Mouse (Mus musculus) embryonic fibroblast, embryonic 13.5 days (primary cell): ENCODE data around the gene Atp6v1d. TPM values are rescaled to one million over a fixed set of nuclear protein-coding genes. Genes with fewer than 3 reads are reported as not detected.

Experiments
- H3K27ac ChIP-seq: 2 replicates; pipeline ENCODE4 v1.5.1; 2012; ENCODE audit warnings: low read length, control low read depth, inconsistent platforms; ENCODE audit not compliant: insufficient read depth
- H3K4me1 ChIP-seq: 2 replicates; pipeline ENCODE4 v1.6.1; 2011; ENCODE audit warnings: low read length; ENCODE audit not compliant: control insufficient read depth, insufficient read depth
- H3K4me3 ChIP-seq: 2 replicates; pipeline ENCODE4 v1.5.1; 2011; ENCODE audit warnings: mild to moderate bottlenecking, control low read depth, low read length; ENCODE audit not compliant: insufficient read depth
- CTCF ChIP-seq: IDR thresholded peaks from 2 replicates; pipeline ENCODE4 v1.5.1; 2011; ENCODE audit warnings: mild to moderate bottlenecking, control low read depth, low read length, moderate library complexity, borderline replicate concordance; ENCODE audit not compliant: insufficient read depth
- POLR2A ChIP-seq: IDR thresholded peaks from 2 replicates; pipeline ENCODE4 v1.6.1; 2011; ENCODE audit warnings: low read depth, mild to moderate bottlenecking, control low read depth, low read length, moderate library complexity
- polyA plus RNA-seq: library from polyadenylated mRNA; stranded (reverse); fragments of >200 nt; gene quantifications from 2 replicates; pipeline ENCODE4 v1.2.4, GENCODE M21; 2011; ENCODE audit warnings: low read depth; ENCODE audit not compliant: missing spikeins, insufficient read length

Gene Atp6v1d
- polyA plus RNA-seq, 1 experiment, result 78.6 TPM

GRCm38 (mm10) chr12:78874581-78874980 is 13.1 kb upstream of the Atp6v1d start:
- TF ChIP-seq CTCF, result no peak
- no peak for TF ChIP-seq POLR2A
- no peak overlapping the region for H3K4me3 ChIP-seq
- no peak overlapping the region for H3K27ac ChIP-seq
- H3K4me1 ChIP-seq, result no peaks in the 10 kb centered on the region

DNA sequence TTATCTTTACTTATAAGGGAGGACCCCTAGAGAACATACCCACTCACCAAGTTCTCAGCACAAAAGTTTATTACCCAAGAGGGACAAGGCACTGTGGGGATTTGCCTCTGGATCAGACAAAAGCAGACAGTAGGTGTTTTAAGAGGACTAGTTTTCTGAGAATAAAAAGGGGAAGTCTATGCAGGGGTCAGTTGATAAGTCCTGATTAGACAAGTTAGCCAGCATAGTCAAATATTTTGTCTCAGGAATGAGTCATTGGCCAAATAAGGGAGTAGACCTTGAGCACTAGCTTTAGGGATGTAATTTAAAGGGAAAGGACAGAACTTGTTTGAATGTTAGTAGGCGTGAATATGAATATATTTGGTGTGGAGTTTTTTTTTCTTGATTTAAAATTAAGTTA is 6.7 kb upstream of the Atp6v1d start:
- no peak overlapping the region for H3K27ac ChIP-seq
- TF ChIP-seq CTCF (no peak), POLR2A (no peak)
- peaks cover 2% of the 10 kb centered on the region; the same call in 1 of the 2 replicates for H3K4me1 ChIP-seq
- H3K4me3 ChIP-seq, result no peak overlapping the region

- H3K4me3 ChIP-seq, result no peak overlapping the region
- peaks cover 2% of the 10 kb centered on the region; the same call in 1 of the 2 replicates for H3K4me1 ChIP-seq
- H3K27ac ChIP-seq, result no peak overlapping the region
- no peak for TF ChIP-seq CTCF
- TF ChIP-seq POLR2A, result no peak
Observed at GRCm38 (mm10) chr12:78865434-78865833, 4.0 kb upstream of the Atp6v1d start.

DNA sequence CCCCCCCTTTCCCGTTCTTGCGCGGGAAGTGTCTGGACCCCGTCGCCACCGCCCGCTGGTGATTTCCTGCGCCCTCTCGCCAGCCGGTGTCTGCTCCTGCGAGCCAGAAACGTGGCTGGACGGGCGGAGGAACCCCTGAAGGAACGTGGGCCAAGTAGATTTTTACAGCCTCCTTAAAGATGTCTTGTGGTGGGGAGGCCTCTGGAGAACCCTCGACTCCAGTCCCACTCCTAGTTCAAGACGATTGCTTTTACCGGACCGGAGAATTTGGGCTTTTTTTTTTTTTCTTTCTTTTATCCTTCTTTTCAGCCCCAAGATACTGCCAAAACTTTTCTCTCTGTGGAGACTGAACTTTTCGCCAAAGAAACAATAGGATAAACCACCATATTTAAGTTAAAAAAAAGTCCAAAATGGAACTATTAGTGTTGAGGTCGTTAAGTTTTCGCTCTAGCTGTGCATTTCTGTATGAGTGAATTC is 854 bp upstream of the Atp6v1d start:
- H3K4me1 ChIP-seq, result peaks cover 5% of the 10 kb centered on the region
- H3K4me3 ChIP-seq, result peak overlapping the region; percentile 97
- peak overlapping the region; percentile 90 for H3K27ac ChIP-seq
- no peak for TF ChIP-seq POLR2A
- no peak for TF ChIP-seq CTCF

DNA sequence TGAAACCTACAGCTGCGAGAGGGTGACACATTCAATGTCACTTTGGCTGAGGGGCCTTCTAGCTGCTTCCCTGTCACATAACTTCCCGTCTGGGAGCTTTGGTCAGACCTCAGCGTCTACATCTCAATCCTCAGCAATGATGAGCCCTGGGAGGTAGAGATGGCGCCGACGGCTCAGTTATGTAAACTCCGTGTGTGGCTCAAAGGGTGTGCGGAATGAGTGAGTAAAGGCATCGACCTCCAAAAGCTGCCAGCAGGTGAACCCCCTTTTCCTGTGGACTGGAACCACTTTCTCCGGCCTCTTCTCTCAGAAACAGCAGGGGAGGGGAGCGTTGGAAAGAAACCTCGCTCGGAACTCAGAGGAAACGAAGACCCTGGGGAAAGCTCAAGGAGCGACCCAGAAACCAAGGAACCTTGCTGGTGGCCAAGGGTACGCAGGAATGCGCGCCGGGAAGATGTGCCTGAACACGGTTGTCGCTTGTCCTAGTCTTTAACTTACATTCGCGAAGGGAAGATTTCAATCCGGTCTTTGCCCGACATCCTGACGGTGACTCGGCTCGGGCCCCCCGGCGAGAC is 430 bp downstream of the Atp6v1d start:
- no peak for TF ChIP-seq CTCF
- TF ChIP-seq POLR2A, result peak; percentile 82
- Histone ChIP-seq H3K27ac (peak overlapping the region; percentile 30; the same call in 1 of the 2 replicates), H3K4me3 (peak overlapping the region; percentile 73), H3K4me1 (peaks cover 5% of the 10 kb centered on the region)

- TF ChIP-seq POLR2A (no peak), CTCF (no peak)
- Histone ChIP-seq H3K27ac (no peak overlapping the region), H3K4me1 (no peaks in the 10 kb centered on the region)
Observed at GRCm38 (mm10) chr12:78848246-78848645, 13.2 kb downstream of the Atp6v1d start.

GRCm38 (mm10) chr12:78842429-78842828 is 19.0 kb downstream of the Atp6v1d start:
- Histone ChIP-seq H3K4me1 (peaks cover 2% of the 10 kb centered on the region; the same call in 1 of the 2 replicates), H3K4me3 (no peak overlapping the region), H3K27ac (peak overlapping the region; percentile 73)
- TF ChIP-seq CTCF, result no peak
- TF ChIP-seq POLR2A, result no peak

More at GRCm38 (mm10) chr12:78848246-78848645, 13.2 kb downstream of the Atp6v1d start:
- H3K4me3 ChIP-seq, result no peak overlapping the region

- no peak overlapping the region for H3K27ac ChIP-seq
- no peak for TF ChIP-seq POLR2A
Observed at GRCm38 (mm10) chr12:78839906-78840305, 21.5 kb downstream of the Atp6v1d start.

GRCm38 (mm10) chr12:78834496-78834895 is 26.9 kb downstream of the Atp6v1d start:
- no peak overlapping the region for H3K4me3 ChIP-seq
- TF ChIP-seq CTCF (no peak), POLR2A (no peak)
- H3K4me1 ChIP-seq, result no peaks in the 10 kb centered on the region
- H3K27ac ChIP-seq, result no peak overlapping the region

More at GRCm38 (mm10) chr12:78839906-78840305, 21.5 kb downstream of the Atp6v1d start:
- Histone ChIP-seq H3K4me1 (peaks cover 2% of the 10 kb centered on the region; the same call in 1 of the 2 replicates), H3K4me3 (no peak overlapping the region)

DNA sequence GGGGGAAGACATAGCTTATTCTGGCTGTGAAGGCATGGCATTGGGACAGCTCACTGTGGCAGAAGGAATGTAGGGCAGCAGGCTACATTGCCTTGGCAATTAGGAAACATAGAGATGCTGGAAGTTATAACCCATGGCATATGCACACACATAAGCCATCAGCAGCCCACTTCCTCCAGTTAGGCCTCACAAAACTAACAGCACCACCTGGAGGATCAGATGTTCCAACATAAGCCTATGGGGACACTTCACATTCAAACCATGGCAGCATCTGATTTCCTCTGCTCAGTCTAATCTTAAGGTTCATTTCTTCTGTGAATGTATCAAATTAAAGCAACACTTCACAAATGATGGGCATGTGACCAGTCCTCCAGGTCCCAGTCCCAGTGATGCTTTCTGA is 47.0 kb downstream of the Atp6v1d start:
- Histone ChIP-seq H3K4me1 (no peaks in the 10 kb centered on the region), H3K4me3 (no peak overlapping the region), H3K27ac (no peak overlapping the region)
- TF ChIP-seq CTCF (no peak), POLR2A (no peak)

- TF ChIP-seq CTCF (no peak), POLR2A (no peak)
- no peak overlapping the region for H3K27ac ChIP-seq
Observed at GRCm38 (mm10) chr12:78801836-78802235, 59.6 kb downstream of the Atp6v1d start.

More at GRCm38 (mm10) chr12:78801836-78802235, 59.6 kb downstream of the Atp6v1d start:
- Histone ChIP-seq H3K4me1 (no peaks in the 10 kb centered on the region), H3K4me3 (no peak overlapping the region)
